Mouse (Mus musculus): ENCODE measurements around the gene Fndc5.

The Fndc5 gene

DNA sequence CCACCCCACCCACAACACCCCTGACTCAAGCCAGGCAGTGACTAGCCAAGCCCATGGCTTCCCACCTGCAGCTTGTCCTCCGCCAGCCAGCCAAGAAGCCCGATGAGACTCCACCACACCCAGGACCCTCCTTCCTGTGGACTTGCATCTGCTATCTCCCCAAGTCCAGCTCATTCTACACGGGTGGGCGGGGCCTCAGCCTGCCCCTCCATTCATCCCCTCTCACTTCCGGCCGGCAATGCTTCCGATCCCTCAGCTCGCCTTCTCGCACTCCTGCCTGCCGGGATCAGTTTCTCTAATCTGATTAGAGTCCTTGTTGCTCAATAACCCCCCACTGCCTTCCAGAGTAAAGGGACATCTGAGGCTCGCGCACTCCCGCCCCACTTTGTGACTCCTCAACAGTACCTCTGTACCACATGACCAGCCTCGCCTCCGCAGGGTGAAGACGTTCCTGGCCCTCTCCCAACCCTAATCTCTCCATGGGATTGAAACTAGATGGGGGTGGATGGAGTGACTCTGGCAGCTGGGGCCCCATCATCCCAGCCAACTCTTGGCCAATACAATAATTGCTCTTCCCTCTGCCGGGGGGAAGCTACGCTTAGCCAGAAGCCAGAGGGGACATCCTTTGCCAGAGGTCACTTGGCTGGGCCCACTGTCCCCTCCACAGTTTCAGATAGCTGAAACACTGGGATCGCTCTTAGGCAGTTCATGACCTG, 10.9 kb upstream of the Fndc5 start:
- peak; percentile 65 for DNase-seq

DNA sequence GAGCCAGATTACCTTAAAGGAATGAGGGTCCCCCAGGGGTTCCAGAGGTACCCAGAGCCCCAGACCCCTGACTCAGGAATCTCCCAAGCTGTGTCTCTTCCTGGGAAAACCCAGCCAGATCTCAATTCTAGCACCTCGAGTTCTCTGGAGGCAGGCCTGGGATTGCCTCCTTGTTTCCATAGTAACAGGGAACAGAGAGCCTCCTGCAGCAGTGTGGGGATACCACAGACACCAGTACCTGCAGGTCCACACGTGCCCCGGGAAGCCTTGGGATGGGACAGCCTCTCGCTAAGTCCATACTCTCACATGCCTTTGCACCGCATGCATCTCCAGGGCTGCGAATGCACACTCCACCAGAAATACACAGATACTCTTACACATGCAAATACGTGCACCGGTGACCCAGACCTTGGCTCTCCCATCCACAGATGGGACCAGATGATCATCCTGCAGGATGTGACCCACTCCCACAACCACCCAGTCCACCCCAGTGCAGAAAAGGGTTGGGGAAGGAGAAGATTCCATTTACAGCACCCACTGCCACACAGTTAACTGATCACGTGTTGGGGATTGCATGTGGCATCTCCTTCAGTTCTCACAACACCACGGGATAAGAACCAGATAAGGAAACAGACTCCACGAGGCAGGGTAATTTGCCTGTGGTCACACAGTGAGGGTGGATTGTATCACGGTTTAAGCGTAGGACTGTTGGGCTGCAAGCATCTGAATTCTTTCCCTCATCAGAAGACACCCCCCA, 8.0 kb upstream of the Fndc5 start:
- no peak for DNase-seq

DNA sequence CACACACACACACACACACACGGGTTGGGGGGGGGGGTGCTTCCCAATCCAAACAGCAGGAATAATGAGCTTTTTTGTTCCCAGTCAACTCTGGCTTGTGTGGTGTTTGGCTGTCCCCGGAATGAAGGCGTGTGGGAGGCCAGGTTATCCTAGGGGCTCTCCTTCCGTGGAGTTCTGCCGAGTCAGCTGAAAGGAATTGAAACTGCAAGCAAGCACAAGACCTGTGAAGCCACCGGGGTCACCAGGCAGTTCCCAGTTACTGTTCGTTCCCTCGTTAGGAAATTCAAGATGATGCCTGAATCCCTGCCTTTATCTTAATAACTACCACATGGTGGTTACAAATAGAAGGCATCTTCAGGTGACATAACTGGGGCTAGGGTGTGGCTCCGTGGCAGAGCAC, 7.4 kb upstream of the Fndc5 start:
- DNase-seq = no peak

DNA sequence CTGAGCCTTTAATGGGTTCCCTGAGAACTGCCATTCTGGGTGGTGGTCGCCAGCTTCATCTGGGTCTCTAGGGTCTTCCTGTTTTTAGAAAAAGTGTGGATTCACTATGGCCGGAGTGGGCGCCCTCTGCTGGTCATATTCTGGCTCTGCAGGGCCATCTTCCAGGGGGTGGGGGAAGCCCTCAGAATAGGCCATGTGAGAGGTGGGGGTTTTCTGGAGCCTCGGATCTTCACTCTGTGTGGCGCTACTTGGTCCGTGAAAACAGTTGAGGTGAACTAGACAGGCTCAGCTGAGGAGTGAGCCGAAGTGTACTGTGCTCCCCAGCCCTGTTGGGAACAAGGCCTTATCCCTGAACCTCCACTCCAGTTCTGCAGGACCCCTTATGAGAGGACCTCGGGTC, 6.7 kb upstream of the Fndc5 start:
- DNase-seq = peak; percentile 48

DNA sequence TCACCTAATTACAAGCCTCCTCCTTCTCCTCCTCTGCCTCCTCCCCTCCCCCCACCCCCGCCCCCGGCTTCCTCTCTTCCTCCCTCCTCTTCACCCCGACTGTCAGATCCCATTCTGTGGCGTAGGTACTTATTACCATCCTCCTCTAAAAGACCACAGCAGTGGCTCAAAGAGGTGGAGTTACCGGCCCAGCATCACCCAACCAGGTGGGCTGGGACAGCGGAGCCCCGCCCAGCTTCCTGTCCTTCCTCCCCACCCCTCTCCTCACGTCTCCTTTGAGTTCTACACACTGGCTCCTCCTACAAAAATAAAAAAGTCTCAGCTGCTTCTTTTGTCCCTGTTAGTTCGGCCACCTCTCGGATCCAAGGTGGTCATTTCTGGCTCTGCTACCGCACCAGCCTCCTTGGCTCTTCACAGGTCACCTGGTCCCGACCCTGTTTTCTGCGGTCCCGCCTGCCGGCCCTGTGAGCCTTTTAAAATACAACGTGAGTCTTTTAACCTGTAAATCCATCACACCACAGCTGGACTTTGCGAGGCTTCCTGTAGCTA, 6.0 kb upstream of the Fndc5 start:
- DNase-seq = peak; percentile 49

DNA sequence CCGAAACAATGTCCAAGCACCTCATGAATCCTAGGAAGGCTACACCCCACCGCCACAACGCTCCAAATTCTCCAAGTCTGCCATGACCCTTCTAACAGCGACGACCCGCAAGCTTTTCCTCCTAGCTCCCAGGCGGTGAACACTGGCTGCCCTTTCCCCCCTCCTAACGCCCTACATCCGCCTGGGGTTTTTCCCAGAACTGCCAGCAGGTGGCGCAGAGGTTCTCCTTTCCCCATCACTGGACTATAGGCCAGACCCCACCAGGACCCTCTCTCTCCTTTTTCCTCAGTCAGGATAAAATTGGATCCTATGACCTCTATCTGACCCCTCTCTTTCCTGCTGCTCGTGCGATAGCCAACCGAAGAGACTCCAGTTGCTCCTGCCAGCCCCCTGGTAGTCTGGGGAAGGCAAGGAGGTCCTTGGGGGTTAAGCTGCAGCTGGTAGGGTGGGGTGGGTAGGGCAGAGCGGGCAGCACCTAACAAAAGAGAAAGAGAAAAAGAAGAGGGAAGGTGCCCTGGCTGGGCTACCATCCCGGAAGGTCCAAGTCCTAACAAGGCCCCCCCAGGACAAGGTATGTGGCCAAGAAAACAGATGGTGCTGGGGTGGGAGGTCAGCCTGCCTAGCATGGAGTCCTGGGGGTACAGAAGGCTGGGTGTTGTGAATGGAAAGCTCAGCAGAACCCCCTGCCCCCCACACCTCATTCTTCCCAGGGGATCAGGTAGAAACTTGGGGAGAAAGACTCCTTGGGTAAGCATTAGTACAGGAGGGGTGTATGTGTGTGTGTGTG, 1.8 kb upstream of the Fndc5 start:
- peak; percentile 84 for DNase-seq

DNA sequence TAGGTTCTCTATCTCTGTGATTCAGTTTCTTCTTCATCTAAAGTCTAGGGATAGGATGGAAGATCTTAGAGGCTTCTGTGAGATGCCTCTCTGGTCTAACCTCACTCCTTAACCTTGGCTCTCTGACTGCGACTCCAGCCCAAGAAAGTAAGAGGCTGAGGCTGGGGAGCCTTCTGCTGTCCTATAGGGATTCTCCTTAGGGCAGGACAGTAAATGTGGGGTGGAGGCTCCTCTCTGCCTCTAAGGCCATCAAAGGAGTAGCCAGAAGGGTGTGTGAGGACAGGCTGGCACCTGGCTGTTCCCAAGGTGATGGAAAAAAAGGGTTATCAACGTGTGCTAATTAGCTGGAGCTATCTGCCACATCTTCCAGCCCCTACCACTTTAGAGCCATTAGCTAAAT, 1.2 kb upstream of the Fndc5 start:
- DNase-seq = no peak

DNA sequence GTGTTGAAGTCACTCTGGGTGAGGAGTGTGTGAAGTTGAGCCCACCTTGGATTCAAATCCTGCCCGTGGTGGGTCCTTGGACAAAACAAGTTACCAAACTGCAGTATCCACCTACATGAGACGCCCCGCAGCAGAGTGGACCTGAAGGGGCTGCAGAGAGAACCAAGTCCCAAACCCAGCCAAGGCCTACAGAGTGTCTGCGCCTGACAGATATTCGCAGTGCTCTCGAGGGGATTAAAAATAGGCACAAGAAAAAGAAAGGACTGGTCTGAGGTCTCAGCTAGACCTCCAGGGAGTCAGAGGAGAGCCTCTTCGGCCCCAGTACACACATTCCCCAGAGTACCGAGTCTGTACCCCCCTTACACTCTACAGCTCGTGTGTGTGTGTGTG, 615 bp upstream of the Fndc5 start:
- DNase-seq = no peak

DNA sequence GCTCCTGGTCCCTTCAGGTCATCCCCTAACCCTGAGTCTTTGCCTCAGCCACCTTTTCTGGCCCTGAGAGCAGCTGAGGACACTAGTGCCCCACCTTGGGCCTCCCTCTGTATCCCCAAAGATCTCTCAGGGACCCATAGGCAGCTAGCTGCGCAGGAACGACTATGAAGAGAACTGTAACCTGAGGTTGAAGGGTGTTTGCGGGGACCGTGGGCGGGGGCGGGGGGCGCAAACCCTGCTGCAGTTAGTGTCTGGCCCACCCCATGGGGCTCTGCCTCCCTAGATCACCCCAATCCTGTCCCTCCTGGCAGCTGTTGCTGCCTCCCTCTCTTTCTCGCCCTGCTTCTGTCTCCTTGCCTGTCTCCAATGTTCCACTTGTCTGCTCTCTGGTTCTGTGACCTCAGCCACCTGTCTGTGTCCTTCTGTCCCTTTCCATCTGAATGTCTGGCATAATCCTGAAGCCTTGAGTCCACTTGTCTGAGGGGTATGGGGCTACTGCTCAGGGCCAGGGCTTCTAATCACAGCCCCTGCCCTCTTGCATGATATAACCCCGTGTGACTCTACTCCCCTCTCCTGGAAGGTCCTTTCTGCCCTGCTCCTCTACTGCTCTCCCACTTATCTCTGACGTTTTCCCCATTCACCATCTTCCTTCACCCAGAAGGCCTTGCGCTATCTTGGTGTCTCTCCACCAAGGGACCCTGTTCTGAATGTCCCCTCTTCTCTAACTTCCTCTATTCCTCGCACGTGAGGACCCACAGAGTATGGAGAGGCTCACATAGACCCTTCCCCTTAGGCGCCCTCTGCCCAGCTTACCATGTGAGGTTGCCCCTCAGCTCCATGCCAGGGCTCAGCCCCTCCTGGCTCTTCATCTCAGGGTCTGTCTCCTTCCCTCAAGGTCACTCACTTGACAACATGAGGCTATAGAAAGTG, 858 bp downstream of the Fndc5 start:
- DNase-seq = no peak

DNA sequence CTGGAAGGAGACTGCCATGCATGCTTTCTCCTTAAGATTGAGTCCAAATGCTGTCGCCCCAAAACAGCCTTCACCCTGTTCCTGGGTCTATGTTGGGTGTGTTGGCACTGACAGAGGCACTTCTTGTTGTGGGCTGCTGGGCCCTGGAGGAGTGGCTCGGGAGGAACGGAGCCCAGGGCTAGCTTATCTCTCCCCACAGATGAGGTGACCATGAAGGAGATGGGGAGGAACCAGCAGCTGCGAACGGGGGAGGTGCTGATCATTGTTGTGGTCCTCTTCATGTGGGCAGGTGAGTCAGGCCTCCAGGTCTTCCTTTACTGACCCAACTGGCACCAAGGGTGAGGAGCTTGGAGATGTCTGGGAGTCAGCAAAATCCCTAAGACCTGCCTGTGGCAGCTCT, 2.8 kb downstream of the Fndc5 start:
- no peak for DNase-seq

DNA sequence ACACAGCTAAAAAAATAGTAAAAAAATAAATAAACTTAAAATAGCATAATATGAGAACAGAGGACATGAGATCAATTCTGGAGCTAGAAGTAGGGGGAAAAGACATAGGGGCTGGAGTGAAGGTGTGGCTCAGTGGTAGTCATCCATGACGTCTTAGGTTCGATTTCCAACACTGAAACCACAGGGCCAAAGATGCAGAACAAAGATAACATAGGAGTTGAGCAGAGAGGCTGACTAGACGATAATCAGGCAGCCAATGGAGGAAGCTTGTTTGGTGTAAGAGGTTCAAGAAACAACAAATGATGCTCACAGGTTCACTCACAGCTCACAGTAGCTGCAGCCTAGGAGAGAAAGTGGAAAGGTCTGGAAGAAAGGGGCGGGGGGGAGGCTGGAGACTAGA, 4.0 kb downstream of the Fndc5 start:
- no peak for DNase-seq

DNA sequence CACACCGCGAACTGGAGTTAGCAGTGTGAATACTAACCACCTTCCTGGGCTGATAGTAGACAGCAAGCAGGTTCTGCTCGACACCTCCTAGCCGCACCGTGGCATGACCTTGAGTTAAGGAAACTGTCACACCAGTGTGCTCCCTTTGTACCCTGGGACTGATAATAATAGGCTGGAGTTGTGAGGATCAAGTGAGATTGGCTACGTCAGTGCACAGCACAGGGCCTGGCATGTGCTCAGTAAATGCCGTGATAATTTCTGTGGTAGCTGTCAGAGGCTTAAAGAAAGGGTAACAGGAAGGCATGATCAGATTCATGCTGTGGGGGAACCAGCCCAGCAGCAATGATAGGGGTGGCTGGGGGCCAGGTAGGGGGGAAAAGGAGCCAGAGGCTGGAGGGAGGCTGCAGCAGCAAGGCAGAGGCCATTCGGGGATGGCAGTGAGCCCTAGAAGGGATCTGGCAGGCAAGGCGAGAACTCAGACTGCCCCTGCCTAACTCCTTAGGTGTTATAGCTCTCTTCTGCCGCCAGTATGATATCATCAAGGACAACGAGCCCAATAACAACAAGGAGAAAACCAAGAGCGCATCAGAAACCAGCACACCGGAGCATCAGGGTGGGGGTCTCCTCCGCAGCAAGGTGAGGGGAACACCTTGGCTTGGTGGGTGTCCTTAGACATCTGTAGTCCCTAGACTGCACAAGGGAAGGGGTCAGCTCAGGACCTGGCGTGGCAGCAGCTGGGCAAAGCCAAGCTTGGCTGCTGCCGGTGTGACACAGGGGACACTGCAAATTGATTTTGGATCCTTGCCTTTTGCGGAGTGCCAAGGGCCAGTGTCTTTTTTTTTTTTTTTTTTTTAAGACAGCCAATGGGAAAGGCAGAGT, 5.0 kb downstream of the Fndc5 start:
- no peak for DNase-seq

DNA sequence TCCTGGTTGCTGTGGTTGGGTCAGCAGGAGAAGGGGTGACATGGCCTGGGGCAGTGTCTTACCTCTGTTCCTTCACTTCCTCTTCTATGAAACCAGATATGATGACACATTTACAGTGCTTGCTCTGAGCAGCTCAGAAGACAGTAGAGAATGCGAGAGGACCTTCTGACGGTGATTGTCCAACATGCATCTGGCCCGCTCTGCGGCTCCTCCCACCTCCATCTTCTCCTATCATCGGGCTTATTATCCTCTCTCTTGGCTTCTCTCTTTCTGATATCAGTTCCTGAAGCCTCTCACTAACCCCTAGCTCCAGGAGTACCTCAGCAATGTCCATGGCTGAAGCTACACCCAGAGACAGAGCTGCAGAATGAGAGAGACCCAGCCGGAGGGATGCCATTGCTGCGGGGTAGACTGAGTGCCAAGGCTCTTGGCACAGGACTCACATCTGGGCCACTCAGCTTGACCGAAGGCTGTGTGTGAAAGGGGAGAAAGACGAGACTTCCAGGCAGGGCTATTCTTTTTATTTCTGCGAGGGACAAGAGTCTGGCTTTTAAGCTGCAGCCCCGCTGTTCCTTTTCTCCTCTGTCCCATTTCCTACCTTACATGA, 5.7 kb downstream of the Fndc5 start:
- DNase-seq = no peak

DNA sequence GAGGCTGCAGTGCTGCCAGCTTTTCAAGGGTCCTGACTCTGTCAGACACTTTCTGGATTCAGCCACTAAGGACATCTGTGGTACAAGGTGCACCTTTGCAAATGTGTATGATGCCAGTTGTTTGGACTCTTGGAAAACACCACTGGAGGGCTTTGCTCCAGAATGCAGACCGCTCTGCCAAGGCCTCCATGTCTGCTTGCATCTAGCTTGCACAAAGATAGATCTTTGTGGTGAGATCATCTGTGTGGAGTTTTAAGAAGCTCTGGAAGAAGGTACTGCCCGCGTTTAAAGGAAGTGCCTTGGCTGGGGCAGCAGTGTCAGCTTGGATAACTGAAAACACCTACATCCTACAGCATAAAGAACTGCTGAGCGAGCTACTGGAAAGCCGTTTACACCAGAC, 6.7 kb downstream of the Fndc5 start:
- no peak for DNase-seq

DNA sequence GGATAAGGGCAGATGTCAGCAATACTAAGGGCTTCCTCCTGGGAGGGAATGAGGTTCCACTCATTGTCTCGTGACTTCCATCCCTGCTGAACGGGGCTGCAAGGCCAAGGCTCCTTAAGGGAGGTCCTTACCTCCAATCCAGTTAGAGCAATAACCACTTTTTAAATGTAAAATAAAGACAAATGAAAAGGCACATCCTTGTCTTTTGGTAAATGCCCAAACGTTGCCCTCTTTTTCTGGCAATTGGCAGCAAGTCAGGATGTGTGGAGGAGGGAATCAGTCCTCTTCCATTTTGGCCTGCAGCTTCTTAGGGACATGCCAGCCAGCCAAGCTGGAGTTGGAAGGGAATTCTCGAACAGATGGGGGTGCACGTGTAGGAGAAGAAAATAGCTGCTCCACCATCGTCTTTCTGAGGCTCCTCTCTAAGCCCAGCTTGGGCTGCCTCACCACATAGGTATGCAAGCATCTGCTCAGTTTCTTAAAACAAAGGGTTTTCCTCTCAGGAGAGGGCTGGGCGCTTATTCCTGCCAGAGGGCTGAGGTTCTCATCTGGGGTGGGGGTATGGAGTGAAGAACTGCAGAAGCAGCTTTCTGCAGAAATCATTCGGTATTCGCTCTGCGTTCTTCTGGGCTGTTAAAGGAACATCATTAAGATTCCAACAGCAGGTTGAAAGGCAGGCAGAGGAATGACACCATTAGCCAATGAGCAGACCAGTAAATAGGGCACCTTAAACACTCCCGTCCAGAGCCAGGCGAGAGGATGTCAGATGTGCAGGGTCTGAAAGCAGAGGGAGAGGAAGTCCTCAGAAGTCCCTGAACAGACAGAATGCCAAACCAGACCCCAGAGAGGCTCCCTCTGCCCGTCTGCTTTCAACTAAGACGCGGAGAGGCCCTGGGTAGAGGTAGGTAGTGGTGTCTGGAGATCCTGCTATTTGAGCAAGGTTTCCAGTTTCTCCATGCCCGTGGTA, 7.9 kb downstream of the Fndc5 start:
- DNase-seq = no peak

DNA sequence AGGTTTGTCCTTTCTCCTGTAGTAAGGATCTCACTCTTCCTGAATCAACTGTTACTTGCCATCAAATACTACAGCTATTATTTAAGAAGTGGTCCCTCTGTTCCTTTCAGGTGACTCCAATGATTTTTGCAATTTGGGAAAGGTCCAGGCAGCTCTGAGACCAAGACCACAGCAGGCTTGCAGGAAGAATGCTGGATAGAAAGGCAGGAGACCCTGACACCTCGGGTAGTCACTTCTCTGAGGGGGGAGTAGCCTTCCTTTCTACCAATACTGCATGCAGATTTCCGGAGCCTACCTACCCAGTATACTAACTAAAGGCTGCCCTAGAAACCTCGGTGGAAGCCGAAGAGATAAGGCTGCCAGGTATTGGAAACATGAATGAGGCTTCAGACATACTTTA, 8.6 kb downstream of the Fndc5 start:
- DNase-seq = no peak

DNA sequence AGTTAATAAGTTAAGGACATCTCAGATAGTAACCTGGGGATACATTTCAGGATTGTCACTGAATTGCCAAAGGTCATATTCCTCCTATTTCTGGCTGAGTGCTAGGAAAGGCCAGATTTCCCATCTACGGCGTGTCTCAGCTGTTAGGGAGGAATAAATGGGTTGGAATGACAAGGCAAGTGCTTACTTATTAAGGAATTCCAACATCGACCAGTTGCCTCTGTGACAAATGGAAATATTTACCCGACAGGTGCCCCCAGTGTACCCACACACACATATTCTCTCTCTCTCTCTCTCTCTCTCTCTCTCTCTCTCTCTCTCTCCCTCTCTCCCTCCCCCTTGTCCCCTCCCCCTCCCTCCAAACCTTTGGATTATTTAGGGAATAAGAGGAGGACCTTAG, 9.1 kb downstream of the Fndc5 start:
- no peak for DNase-seq

DNA sequence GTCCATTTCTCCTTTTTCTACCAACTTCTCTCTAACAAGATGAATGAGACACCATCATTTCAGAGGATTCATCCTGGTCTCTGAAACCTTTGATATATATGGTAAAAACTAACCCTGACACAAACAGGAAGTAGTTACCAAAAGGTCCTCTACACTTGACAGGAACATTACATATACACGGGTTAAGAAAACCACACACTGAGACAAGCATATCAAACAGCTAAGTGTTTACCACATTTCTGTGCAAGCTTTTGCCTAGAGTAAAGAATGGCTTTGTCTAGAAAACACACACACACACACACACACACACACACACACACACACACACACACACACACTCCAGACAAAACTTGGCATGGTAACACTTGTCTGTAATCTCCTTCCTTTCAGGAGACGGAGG, 9.6 kb downstream of the Fndc5 start:
- no peak for DNase-seq

DNA sequence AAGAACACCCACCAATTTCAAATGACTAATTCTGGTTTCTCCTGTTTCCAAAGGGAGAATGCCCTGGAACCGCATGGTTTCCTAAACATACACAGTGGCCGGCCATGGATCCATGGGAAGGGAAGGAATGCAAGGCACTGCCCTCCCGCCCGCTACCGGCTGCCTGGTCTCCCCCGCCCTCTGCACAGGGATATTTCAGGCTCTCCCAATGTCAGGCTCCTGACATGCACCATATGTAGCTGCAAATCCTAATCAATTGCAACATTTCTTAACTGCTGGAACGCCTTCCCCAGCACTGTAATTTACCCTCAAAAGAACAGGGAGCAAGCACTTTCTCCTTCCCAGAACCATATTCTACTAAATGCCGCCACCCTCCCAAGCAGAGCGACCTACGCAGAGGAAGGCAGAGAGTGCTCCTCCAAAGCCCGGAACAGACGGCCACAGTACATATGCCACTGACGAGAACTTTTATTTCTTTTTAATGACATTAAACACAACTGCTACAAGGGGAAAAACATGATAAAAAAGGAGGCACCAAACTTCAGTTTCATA, 10.8 kb downstream of the Fndc5 start:
- DNase-seq = peak; percentile 53
